Mouse (Mus musculus): ENCODE data around the gene Nicn1. TPM values are rescaled to one million over a fixed set of nuclear protein-coding genes. Genes with fewer than 3 reads are reported as not detected.

Gene Nicn1
- 14.1 TPM for polyA plus RNA-seq (2014; fragmentation: Illumina TruSeq; extraction: RNeasy Lipid Tissue Mini Kit (QIAGEN cat#74804); ENCODE audit: insufficient read depth, low read depth, low replicate concordance)

GRCm38 (mm10) chr9:108290016-108290750 is at the start of gene Nicn1:
TSS of gene Nicn1 (plus strand) at chr9:108290429.

GRCm38 (mm10) chr9:108263690-108264190 is 26.5 kb upstream of the Nicn1 start, which contains the start of gene Dag1:
TSS of gene Dag1 (minus strand) at chr9:108263958.

GRCm38 (mm10) chr9:108296453-108297355 is 6.5 kb downstream of the Nicn1 start, which contains the start of gene Amt:
TSS of gene Amt (plus strand) at chr9:108296853.

GRCm38 (mm10) chr9:108305629-108306520 is 15.6 kb downstream of the Nicn1 start, which contains the start of the genes Rhoa and Tcta:
TSS of gene Rhoa (plus strand) at chr9:108306129.
TSS of gene Tcta (minus strand) at chr9:108306160.

GRCm38 (mm10) chr9:108338886-108339781 is 48.9 kb downstream of the Nicn1 start, which contains the start of gene Gpx1:
TSS of gene Gpx1 (plus strand) at chr9:108338903.

Other genes starting within 250 kb of the Nicn1 start
- 29.0 TPM for gene Gmppb, start 241.2 kb upstream of the Nicn1 start, polyA plus RNA-seq (2014; fragmentation: Illumina TruSeq; extraction: RNeasy Lipid Tissue Mini Kit (QIAGEN cat#74804); ENCODE audit: insufficient read depth, low read depth, low replicate concordance)
- gene Amigo3, start 237.3 kb upstream of the Nicn1 start, polyA plus RNA-seq (2014; fragmentation: Illumina TruSeq; extraction: RNeasy Lipid Tissue Mini Kit (QIAGEN cat#74804); ENCODE audit: insufficient read depth, low read depth, low replicate concordance): 0.90 TPM
- gene Mst1, start 210.0 kb upstream of the Nicn1 start, polyA plus RNA-seq (2014; fragmentation: Illumina TruSeq; extraction: RNeasy Lipid Tissue Mini Kit (QIAGEN cat#74804); ENCODE audit: insufficient read depth, low read depth, low replicate concordance): 0.99 TPM
- 18.4 TPM for gene Rnf123, start 207.1 kb upstream of the Nicn1 start, polyA plus RNA-seq (2014; fragmentation: Illumina TruSeq; extraction: RNeasy Lipid Tissue Mini Kit (QIAGEN cat#74804); ENCODE audit: insufficient read depth, low read depth, low replicate concordance)
- gene Apeh, start 195.8 kb upstream of the Nicn1 start, polyA plus RNA-seq (2014; fragmentation: Illumina TruSeq; extraction: RNeasy Lipid Tissue Mini Kit (QIAGEN cat#74804); ENCODE audit: insufficient read depth, low read depth, low replicate concordance): 37.5 TPM
- gene Bsn, start 100.0 kb upstream of the Nicn1 start, polyA plus RNA-seq (2014; fragmentation: Illumina TruSeq; extraction: RNeasy Lipid Tissue Mini Kit (QIAGEN cat#74804); ENCODE audit: insufficient read depth, low read depth, low replicate concordance): 0.09 TPM
- 48.3 TPM for gene Dag1, start 26.5 kb upstream of the Nicn1 start, polyA plus RNA-seq (2014; fragmentation: Illumina TruSeq; extraction: RNeasy Lipid Tissue Mini Kit (QIAGEN cat#74804); ENCODE audit: insufficient read depth, low read depth, low replicate concordance)
- gene Amt, start 6.4 kb downstream of the Nicn1 start, polyA plus RNA-seq (2014; fragmentation: Illumina TruSeq; extraction: RNeasy Lipid Tissue Mini Kit (QIAGEN cat#74804); ENCODE audit: insufficient read depth, low read depth, low replicate concordance): 5.4 TPM
- gene Rhoa, start 15.7 kb downstream of the Nicn1 start, polyA plus RNA-seq (2014; fragmentation: Illumina TruSeq; extraction: RNeasy Lipid Tissue Mini Kit (QIAGEN cat#74804); ENCODE audit: insufficient read depth, low read depth, low replicate concordance): 388 TPM
- 63.8 TPM for gene Tcta, start 15.7 kb downstream of the Nicn1 start, polyA plus RNA-seq (2014; fragmentation: Illumina TruSeq; extraction: RNeasy Lipid Tissue Mini Kit (QIAGEN cat#74804); ENCODE audit: insufficient read depth, low read depth, low replicate concordance)
- gene Gpx1, start 48.5 kb downstream of the Nicn1 start, polyA plus RNA-seq (2014; fragmentation: Illumina TruSeq; extraction: RNeasy Lipid Tissue Mini Kit (QIAGEN cat#74804); ENCODE audit: insufficient read depth, low read depth, low replicate concordance): 781 TPM
- gene Usp4, start 57.4 kb downstream of the Nicn1 start, polyA plus RNA-seq (2014; fragmentation: Illumina TruSeq; extraction: RNeasy Lipid Tissue Mini Kit (QIAGEN cat#74804); ENCODE audit: insufficient read depth, low read depth, low replicate concordance): 62.5 TPM
- 0.82 TPM for gene 1700102P08Rik, start 102.4 kb downstream of the Nicn1 start, polyA plus RNA-seq (2014; fragmentation: Illumina TruSeq; extraction: RNeasy Lipid Tissue Mini Kit (QIAGEN cat#74804); ENCODE audit: insufficient read depth, low read depth, low replicate concordance)
- not detected for gene Ccdc36, start 138.1 kb downstream of the Nicn1 start, polyA plus RNA-seq (2014; fragmentation: Illumina TruSeq; extraction: RNeasy Lipid Tissue Mini Kit (QIAGEN cat#74804); ENCODE audit: insufficient read depth, low read depth, low replicate concordance)
- gene BC048562, start 146.1 kb downstream of the Nicn1 start, polyA plus RNA-seq (2014; fragmentation: Illumina TruSeq; extraction: RNeasy Lipid Tissue Mini Kit (QIAGEN cat#74804); ENCODE audit: insufficient read depth, low read depth, low replicate concordance): not detected
- gene Ccdc71, start 170.1 kb downstream of the Nicn1 start, polyA plus RNA-seq (2014; fragmentation: Illumina TruSeq; extraction: RNeasy Lipid Tissue Mini Kit (QIAGEN cat#74804); ENCODE audit: insufficient read depth, low read depth, low replicate concordance): 16.2 TPM
- gene Klhdc8b, start 171.2 kb downstream of the Nicn1 start, polyA plus RNA-seq (2014; fragmentation: Illumina TruSeq; extraction: RNeasy Lipid Tissue Mini Kit (QIAGEN cat#74804); ENCODE audit: insufficient read depth, low read depth, low replicate concordance): 27.7 TPM
- 37.0 TPM for gene Lamb2, start 189.3 kb downstream of the Nicn1 start, polyA plus RNA-seq (2014; fragmentation: Illumina TruSeq; extraction: RNeasy Lipid Tissue Mini Kit (QIAGEN cat#74804); ENCODE audit: insufficient read depth, low read depth, low replicate concordance)
- 38.6 TPM for gene Usp19, start 200.2 kb downstream of the Nicn1 start, polyA plus RNA-seq (2014; fragmentation: Illumina TruSeq; extraction: RNeasy Lipid Tissue Mini Kit (QIAGEN cat#74804); ENCODE audit: insufficient read depth, low read depth, low replicate concordance)
- 46.7 TPM for gene Qars, start 217.3 kb downstream of the Nicn1 start, polyA plus RNA-seq (2014; fragmentation: Illumina TruSeq; extraction: RNeasy Lipid Tissue Mini Kit (QIAGEN cat#74804); ENCODE audit: insufficient read depth, low read depth, low replicate concordance)
- 27.9 TPM for gene Qrich1, start 226.4 kb downstream of the Nicn1 start, polyA plus RNA-seq (2014; fragmentation: Illumina TruSeq; extraction: RNeasy Lipid Tissue Mini Kit (QIAGEN cat#74804); ENCODE audit: insufficient read depth, low read depth, low replicate concordance)